Mouse (Mus musculus): ENCODE data around the gene Tcf25.

DNA sequence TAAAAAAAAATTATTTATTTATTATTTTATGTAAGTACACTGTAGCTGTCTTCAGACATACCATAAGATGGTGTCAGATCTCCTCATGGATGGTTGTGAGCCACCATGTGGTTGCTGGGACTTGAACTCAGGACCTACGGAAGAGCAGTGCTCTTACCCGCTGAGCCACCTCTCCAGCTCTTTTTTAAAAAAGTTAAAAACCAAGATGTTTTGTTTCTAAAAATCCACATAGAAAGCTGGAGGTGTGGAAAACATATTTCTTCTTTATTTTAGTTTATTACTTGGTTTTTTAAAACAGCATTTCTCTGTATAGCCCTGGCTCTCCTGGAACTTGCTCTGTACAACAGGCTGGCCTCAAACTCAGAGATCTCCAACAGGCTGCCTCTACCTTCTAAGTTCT is 45.0 kb upstream of the Tcf25 start:
- TF ChIP-seq CTCF (IDR thresholded peaks at IDR 0.05; ENCODE audit: low read depth) (no peak), EP300 (IDR thresholded peaks at IDR 0.05; ENCODE audit: low read depth) (no peak)
